Mouse (Mus musculus) gastrocnemius, postnatal 4 days (tissue): ENCODE results near the gene Zfp367. TPM values are rescaled to one million over a fixed set of nuclear protein-coding genes. Genes with fewer than 3 reads are reported as not detected.
A peak's percentile ranks its signal among the peaks of the same experiment; 100 is the strongest.

Experiments used
- DNase-seq, 2 experiments: peaks; one replicate each; pipeline ENCODE4 v3.0.0; 2021 to 2022; ENCODE audit warnings: low spot score in 2 of 2, mixed read lengths in 2 of 2
- total RNA-seq, 2 experiments: library from RNA; stranded (reverse); gene quantifications; 2 replicates each; pipeline ENCODE4 v1.2.3; 2021

The Zfp367 gene
- total RNA-seq, 2 experiments from 2014 or later: 15.8 to 17.8 TPM

DNA sequence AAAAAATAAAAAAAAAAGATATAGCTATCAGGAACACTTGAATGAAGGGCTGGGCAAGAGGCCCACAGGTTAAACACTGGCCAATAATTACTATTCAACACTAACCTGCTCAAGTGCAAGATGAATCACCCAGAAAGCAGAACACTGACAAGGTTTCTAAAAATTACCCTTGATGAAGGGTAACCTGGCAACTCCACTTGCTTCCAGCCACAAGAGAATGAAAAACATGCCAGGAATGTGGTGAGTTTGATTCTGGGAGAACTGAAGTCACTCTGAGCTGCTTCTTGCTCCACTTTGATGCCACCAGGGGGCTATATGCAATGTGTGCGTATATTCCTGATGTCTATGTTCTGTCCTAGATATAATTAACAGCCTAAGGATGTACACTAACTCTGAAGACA is 2.2 kb upstream of the Zfp367 start:
- DNase-seq: no peak

DNA sequence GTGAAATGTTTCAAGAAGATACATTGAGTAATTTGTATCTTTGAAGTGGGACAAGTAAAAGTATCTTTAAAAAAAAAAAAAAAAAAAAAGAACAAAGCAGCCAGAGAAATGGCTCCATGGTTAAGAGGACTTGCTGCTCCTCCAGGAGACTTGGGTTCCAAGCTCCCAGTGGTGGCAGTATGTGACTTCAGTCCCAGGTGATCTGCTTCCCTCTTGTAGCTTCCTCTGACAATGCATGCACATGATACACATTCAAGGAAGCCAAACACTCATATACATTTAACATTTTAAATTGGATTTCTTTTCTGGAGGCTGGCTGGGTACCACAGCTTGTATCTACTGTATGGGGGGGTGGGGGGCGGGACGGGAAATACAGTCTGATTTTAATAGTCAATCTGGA is 1.6 kb upstream of the Zfp367 start:
- no peak for DNase-seq

DNA sequence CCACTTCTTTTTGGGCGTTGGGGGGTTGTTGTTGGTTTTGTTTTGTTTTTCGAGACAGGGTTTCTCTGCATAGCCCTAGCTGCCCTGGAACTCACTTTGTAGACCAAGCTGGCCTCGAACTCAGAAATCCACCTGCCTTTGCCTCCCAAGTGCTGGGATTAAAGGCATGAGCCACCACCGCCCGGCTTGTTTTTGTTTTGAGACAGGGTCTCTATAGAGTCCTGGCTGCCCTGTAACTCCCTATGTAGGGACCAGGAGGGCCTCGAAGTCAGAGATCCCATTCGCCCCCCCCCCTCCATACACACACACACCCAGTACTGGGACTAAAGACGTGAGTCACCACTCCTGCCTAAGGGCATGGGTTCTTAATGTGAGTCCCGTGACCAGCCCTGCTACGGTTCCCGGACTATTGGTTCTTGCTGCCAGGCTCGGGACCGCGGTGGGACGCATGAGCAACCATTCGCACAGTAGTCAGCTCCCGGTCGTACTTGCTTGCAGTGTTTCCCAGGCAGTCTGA is 807 bp upstream of the Zfp367 start:
- DNase-seq: peak in 1 of 2 experiments; percentile 40

DNA sequence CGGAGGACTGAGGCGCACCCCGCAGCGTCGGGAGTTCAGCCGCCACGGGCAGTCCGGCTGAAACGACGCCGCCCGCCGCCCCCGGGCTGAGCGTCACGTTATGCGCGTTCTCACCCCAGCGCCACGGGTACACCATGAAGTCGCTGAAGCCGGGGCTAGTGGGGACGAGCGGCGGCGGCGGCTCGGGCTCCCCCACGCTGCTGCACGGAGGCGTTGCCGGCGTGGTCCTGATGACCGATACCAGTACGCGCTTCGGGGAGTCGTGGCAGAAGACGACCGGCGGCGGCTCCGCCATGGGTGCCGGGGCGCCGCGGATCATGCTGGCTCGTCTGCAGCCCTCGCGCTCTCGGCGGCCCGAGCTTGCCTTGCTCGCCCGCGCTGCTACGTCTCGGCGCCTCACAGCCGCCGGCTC is 325 bp downstream of the Zfp367 start:
- peak; percentile 40 to 57 for DNase-seq

DNA sequence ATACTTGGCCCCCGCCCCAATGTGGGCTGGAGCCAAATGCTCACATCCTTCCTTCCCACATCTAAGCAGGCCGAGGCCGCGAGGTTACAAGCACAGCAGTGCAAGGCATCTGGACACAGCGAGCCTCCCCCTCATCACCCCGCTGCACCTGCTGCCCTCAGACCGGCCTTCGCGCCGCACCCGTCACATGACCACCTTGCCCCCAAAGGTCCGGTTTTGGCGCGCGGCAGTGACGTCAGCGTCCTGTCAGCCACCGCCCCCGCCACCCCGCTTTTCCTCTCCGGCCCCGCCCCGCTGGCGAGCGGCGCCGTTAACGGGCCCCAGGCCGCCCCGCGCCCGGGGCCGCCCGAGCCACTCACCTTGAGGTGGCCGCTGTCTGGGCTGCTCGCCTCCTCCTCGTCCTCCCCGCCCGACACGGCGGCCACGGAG is 747 bp downstream of the Zfp367 start:
- peak; percentile 80 to 89 for DNase-seq

DNA sequence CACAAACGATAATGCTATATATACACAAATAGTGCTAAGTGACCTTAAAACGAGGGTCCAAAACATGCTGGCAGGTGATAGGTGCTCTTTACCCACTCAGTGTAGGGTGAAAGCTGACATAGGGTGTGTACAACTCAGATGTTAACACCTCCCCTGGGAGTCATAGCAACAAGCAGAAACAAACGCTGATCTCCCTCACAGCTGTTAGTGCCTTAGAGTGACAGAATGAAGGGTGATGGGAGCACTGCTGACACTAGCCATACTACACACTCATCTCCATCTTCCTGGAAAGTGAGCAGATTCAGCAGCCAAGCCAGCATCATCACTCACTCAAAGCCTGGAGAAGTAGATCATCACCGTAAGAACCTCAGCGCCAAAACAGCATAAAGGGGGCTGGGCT is 2.9 kb downstream of the Zfp367 start:
- DNase-seq: no peak

DNA sequence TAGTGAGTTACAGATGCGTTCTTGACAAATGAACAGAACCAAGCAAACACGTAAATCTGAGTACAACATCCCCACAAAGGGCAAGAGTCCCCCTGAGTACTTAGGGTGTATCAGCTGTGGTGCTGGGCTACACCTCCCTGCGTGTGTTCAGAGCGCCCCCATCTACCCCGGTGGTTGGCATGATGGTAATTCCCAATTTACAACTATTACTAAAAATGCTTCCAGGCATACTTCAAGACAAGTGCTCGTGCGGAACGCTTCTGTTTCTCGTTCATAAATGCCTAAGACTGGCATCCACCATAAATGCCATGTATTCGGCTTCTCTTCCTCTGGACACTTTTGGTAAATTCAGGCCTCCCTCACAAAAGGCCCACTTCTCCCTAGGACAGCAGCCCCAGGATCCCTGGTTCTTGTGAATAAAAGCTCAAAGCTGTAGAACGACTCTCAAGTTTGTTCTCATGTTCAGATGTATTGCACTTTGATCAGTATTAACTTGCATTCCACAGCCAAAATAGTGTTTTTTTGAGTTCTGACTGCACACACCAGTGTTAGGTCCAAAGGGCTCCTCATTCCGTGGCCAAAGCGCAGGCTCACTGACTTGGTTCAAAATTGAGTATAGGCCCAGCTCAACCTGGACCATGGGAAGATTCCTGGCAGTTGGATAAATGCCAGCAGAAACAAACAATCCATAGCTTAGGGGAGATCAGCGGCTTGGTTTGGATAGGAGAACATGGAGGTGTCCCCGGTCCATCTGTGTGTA is 23.2 kb downstream of the Zfp367 start:
- peak in 1 of 2 experiments; percentile 31 for DNase-seq

DNA sequence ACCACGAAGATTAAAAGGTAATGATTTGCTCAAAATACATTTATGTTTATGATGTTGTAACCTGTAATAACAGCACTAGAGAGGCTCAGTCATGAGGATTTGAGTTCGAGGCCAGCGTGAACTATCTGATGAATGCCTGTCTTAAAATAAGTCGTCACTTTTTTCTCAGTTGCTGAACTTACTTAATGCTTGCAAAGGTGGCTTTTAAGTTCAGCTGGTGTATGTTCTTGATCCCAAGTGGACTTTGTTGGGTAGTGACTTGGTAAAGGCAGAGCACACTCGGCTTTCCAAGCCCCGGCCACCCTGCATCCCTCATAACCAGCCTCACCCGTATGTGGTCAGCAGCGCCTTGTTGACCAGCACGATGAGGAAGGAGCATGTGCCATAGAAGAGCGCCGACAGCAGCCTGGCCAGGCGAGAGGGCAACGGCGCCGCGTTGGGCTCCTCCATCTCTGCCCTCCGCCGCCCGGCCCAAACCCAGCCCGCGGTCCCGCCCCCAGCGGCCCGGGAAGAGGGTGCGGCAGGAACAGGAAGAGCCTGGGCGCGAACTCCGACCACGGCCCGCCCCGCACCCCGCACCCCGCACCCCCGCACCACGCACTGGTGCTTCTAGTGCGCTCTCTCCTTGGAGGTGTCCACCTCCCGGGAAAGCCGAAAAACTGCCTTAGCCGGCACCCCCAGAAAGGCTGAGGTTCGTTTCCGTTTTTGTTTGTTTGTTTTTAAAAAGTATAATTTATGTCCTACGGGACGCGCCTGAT is 24.0 kb downstream of the Zfp367 start, which contains the start of gene Slc35d2:
Gene Slc35d2, minus strand, starts transcription at position 511 of the 758 bp plus-strand sequence.
- DNase-seq: peak; percentile 50 to 67

DNA sequence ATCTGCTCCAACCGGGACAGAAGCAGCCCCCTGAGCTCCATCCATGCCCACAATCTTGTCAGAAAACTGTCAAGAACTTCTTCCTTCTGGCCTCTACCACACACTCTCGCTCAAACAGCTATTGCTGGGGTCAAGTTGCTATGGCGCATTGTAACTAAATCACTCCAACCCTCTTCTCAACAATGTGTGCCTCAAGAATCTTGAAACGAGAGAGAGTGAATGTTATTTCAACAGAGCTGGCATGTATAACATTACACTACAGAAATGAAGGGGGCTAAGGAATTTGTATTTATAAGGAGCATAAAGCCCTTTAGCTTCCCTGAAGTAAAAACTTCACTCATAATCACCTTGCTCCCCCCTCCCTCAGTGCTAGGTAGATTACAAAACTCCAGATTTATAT is 26.7 kb downstream of the Zfp367 start:
- no peak for DNase-seq

DNA sequence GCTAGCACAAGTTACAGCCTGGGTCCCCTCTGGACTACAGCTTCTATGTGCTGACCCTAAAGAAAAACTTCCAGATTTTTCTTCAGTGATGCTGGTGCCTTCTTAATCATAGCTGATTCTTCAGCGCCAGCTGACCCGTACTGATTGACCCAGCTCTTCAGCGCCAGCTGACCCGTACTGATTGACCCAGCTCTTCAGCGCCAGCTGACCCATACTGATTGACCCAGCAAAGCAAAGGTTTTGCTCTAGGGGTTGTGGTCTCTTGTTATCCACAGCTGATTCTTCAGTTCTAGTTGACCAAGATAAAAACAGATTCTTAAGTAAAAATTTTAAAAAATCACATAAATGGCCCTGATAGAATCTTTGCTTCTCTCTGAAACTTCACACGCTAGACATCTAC is 28.1 kb downstream of the Zfp367 start:
- no peak for DNase-seq

DNA sequence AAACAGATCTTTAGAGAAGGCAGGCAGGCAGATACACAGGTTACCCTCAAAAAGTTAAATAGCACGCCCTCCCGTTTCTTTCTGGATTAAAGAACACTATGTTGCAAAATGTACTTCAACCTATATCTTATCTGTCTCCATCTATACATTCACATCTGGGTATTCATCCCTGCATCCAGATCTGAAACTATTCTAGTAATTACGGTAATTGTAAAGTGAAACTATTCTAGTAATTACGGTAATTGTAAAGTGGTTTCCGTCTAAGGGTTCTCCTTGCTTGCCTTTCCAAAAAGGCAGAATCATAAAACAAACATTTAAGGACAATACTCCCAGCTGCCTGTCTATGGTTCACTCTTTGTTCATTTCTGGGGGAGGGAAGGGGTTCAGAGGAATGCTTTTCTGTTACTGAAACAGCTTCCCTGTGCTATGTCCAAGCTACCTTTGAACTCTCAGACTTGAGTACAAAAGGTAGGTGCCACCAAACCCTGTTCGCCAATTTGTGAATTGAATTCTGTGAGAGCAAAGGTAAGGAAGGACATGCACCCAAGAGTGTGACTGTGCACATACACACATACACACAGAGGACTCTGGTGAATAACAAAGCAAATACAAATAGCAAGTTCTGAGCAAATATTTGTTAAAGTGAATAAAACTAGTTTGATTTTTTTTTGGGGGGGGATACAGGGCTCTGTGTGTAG is 29.4 kb downstream of the Zfp367 start:
- DNase-seq: no peak

DNA sequence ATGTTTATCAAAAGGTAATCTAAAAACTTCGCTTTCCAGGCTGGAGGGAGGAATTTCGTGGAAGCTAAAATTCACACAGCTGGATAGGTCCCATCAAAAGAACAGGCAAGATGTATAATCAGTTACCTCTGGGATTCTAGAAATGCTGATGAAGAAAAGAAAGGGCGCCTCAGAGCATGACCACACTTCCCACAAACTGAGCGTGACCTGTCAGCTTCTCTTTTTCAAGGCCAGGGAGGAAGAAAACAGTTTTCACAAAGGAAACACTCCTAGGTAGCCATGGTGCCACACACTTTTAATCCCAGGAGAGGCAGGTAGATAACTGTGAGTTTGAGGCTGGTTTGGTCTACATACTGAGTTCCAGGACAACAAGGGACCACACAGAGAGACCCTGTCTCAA is 32.2 kb downstream of the Zfp367 start:
- no peak for DNase-seq

DNA sequence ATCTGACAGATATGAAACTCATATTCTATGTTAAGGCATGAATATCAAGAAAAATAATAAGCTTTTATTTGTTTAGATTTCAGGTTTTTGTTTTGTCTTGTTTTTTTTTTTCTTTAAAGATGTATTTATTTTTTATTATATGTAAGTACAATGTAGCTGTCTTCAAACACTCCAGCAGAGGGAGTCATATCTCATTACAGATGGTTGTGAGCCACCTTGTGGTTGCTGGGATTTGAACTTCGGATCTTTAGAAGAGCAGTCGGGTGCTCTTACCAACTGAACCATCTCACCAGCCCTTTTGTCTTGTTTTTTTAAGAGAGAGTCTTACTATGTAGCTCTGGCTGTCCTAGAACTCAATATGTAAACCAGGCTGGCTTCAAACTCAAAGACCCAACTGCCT is 35.6 kb downstream of the Zfp367 start:
- DNase-seq: no peak

DNA sequence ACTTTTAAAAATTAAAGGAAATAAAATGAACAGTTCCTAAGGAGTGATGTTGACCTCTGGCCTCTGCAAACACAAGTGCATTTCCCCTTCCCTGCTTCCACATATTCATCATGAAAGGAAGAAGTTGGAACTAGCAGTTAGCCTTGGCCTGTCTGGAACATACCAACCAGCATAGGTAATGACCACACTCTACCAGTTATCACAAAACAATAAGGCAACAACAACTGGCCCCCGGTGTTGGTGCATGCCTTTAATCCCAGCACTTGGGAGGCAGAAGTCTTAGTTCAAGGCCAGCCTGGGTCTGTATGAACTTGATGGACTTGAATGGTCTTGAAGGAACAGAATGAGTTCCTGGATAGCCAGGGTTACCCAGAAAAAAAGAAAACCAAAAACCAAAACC is 42.6 kb downstream of the Zfp367 start:
- no peak for DNase-seq

DNA sequence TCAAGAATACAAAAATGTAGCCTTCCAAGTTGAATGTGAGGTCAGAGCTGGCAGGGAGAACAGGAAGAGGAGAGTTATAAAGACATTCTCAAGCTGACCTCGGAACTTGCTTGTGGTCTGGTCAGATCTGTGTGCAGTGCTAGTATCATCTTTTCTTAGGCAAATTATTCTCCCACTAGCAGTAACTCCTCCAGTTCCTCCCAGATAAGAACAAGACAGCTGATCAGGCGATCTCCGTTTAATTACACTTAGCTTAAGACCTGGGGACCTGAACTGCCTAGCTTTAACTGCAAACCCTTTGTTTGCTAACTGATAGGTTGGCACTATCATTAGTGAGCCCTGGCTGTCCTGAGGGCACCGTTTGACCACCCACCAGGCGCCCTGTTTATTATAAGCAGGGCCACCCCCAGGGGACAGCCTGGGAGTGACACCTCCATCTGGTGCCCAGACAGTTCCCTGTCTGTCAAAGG is 44.6 kb downstream of the Zfp367 start:
- no peak for DNase-seq

DNA sequence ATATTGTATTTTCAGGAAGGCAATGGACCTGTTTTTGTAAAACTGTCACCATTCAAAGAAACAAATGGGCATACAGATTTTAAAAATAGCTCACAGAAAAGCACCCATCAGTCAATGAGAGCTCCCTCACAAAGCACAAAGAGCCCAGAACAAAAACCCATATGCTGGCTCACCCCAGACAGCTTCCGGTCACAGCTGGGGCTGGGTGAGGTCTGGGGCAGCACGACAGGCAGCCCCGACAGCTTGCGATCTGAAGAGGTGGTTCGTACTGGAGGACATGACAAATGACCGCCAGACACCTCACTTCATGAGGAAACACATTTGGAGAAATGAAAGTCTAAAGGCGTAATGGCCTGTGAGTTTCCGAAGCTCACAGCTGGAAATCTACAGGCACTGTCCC is 45.5 kb downstream of the Zfp367 start:
- no peak for DNase-seq

DNA sequence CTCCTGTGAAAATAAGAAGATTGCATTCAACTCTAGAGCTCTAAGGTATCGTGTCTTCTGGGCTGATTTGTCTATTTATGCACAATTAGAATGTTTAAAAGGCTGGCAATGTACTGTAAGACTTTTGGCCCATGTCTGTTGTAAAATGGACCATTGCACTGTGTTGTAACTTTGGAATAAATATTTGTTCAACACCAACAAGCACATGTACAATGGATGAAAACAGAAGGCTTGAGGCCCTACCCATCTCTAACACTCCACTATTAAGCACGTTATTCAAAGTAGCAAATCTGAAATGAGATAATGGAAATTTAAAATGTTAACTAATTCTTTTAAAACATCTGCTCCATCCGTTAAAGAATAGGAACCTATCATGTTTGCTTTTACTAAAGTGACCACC is 45.9 kb downstream of the Zfp367 start:
- no peak for DNase-seq

DNA sequence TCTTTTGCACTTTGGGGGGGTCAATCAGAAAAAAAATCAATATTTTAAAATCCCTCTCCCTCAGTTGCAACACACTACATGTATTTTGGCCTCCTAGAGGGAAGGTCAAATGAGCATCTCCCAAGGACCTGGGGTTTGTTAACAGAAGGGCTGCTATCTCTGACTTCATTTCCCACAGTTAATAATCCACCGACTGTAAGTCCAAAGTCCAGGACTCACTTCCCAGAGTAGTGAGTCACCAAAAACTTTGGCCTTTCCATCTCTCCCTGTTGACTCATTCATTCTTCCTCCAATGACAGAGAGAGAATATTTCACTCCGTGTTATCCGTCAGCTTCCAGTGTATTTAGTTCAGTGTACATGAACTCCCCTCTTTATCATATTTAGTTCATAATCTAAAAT is 47.3 kb downstream of the Zfp367 start:
- no peak for DNase-seq

DNA sequence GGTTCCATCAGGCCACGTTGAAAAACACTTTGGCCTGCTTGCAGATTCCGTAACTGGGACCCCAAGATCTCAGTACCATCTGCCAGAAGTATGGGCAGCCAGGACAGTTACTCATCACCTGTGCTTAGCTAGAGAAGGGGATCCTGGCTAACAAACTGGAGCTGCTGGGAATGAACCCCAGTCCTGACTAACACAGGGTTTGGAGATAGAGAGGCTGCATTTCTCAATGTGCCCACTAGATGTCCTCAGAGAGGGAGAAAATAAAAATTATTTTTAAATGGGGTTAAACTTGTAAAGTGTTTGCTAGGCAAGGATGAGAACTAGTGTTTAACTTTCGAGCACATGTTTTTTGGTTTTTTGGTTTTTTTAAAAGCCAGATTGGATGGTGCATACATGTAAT is 52.8 kb downstream of the Zfp367 start:
- no peak for DNase-seq

DNA sequence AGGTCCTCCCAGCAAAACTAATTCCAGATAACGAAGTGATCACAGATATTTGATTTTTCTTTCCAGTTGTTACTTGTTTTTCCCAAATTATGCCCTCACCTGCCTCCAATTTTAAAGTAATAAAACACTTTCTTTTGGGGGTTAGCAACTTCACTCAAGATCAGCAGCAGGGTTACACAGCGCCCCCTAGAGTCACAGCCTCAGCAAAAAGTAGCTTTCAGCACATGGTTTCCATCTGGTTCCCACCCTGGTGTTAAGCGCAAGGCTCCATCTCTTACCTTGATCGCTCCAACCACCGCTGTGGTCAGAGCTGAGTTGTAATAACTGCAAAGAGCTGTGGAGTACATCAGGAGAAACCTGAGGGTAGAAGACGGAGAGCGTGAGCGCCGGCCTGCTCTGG is 54.0 kb downstream of the Zfp367 start:
- no peak for DNase-seq

DNA sequence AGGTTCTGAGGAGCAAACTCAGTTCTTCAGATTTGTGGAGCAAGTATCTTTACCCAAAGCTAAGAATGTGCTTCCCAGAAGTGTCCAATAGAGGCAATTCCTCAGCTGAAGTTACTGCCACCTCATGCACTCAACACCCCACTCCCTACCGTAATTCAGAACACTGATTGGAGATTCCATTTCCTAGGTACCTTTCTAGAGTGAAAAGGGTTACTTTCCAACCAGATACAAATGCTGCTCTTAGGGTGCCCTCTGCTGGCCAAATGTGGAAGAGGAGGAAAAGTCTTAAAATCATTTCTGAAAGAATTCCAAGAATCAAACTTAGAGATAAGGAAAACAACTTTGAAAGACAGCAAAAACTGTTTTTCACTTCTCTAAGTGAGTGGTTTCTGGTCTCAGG is 59.7 kb downstream of the Zfp367 start:
- DNase-seq: peak; percentile 41 to 65

DNA sequence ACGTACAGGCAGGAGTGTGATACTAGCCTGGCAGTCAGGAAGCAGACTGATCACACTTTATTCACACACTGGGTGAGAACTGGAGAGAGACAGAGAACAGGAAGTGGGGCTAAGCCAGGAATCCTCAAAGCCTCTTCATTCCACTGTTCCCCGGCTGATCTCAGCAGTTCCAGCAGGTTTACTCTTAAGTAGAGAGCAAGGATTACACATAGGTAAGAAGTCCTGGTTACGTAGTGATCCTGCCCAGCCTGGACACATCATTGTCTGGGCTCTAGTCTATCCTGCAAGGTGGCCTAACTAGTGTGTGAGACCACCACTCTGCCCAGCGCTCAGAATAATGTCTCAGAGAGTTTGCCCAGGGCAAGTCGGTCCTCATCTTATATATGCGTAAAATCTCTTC is 60.2 kb downstream of the Zfp367 start:
- no peak for DNase-seq
